Mouse (Mus musculus) hindbrain, embryonic 12.5 days (tissue): ENCODE measurements around the gene Prrg3. TPM values are rescaled to one million over a fixed set of nuclear protein-coding genes. Genes with fewer than 3 reads are reported as not detected.
A peak's percentile ranks its signal among the peaks of the same experiment; 100 is the strongest.
"Not testable (repeated sequence)": the region's sequence is repeated elsewhere in the genome, so short reads cannot be mapped to it uniquely, and the experiment has no call there.

Experiments used
- ATAC-seq: fragments of 200-750 bp; cut with Nextera tagmentation; 2 replicates; pipeline ENCODE4 v1.8.0; 2017; ENCODE audit warnings: moderate TSS enrichment; ENCODE audit not compliant: low FRiP score
- H3K27ac ChIP-seq: fragments of 300-500 bp; sonication (generic); 2 replicates; pipeline ENCODE4 v1.5.1; 2016; ENCODE audit warnings: mild to moderate bottlenecking
- H3K27me3 ChIP-seq: fragments of 300-500 bp; sonication (generic); 2 replicates; pipeline ENCODE4 v1.6.1; 2016; ENCODE audit warnings: mild to moderate bottlenecking
- H3K36me3 ChIP-seq: fragments of 300-500 bp; sonication (generic); 2 replicates; pipeline ENCODE4 v1.6.1; 2016; ENCODE audit warnings: mild to moderate bottlenecking
- H3K4me1 ChIP-seq: fragments of 300-500 bp; sonication (generic); 2 replicates; pipeline ENCODE4 v1.6.1; 2016
- H3K4me2 ChIP-seq: fragments of 300-500 bp; sonication (generic); replicated peaks from 2 replicates; pipeline ENCODE4 v1.6.1; 2016; ENCODE audit warnings: mild to moderate bottlenecking
- H3K4me3 ChIP-seq: fragments of 300-500 bp; sonication (generic); 2 replicates; pipeline ENCODE4 v1.5.1; 2016; ENCODE audit warnings: mild to moderate bottlenecking
- H3K9ac ChIP-seq: fragments of 300-500 bp; sonication (generic); 2 replicates; pipeline ENCODE4 v1.6.1; 2016; ENCODE audit warnings: mild to moderate bottlenecking, moderate library complexity
- H3K9me3 ChIP-seq: fragments of 300-500 bp; sonication (generic); replicated peaks from 2 replicates; pipeline ENCODE4 v1.6.1; 2016; ENCODE audit warnings: mild to moderate bottlenecking
- WGBS: fragments of 180-500 bp; shearing (Covaris S2); methylation state at CpG from one replicate; pipeline ENCODE4 v1.1.7; 2016; 5-methylcytosine and 5-hydroxymethylcytosine counted together
- polyA plus RNA-seq: library from polyadenylated mRNA; unstranded; fragments of >200 nt; fragmentation: Nextera tagmentation; extraction: Ambion mirVana; gene quantifications from 2 replicates; pipeline ENCODE4 v1.2.1, GENCODE M21; 2016

The Prrg3 gene
- 11.4 and 15.0 TPM in 2 replicates for polyA plus RNA-seq

DNA sequence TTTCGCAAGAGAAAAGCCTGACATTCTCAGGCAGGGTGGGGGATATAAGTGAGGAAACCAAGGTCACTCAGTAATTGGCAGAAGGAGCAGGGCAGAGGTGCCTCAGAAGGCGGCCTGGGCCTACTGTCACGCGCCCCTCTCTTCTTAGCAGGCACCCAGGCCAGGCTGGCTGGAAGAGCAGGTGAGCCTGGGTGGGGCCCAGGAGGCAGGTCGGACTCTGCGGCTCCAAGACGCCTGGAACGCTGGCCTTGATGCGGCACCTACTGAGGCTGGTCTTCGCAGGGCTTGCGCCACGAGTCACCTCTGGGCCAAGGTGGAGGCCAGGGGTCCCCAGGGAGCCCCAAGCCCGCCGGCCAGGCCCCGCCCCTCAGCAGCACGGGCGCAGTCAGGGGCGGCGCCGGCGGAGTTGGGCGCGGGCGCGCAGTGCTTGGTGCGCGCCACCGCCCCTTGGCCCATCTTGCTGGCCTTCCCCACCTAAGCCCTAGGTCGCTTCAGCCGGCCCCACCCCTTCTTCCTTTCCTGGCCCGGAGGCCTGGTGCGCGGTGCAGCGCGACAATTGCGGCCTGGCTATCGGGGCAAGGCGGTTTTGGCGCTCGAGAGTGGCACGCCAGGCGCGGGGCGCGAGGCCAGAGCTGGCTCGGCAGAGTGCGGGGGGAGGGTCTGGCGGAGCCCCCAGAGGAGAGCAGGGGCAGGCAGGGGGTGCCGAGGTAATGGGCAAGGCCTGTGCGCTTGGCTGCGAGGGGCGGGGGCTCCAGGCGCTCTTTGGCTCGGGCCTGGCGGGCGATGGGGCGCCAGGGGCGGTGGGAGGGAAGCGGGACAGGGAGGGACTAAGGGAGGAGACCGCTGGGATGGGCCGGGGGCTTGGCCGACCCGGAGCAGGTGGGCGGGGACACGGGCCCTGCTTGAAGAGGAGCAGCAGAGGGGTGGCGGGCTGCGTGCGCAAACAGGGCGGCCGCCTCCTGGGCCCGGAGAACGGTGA, at the start of gene Prrg3:
Prrg3 (plus strand) TSS at position 552 of the 979 bp plus-strand sequence.
- peaks cover 6% of the 10 kb centered on the region; the same call in 1 of the 2 replicates for H3K4me1 ChIP-seq
- no peaks in the 10 kb centered on the region for H3K9me3 ChIP-seq
- peak within 1 kb of the TSS; percentile 48; the same call in 1 of the 2 replicates for H3K27ac ChIP-seq
- no peaks in the 10 kb centered on the region for H3K27me3 ChIP-seq
- peak within 1 kb of the TSS; percentile 68 for H3K9ac ChIP-seq
- peak; percentile 87 for ATAC-seq
- H3K36me3 ChIP-seq: no peaks in the 10 kb centered on the region
- peak within 1 kb of the TSS; percentile 51 for H3K4me3 ChIP-seq
- WGBS: 21% methylated on average over 69 of the region's 72 CpGs
- peak within 1 kb of the TSS; percentile 75 for H3K4me2 ChIP-seq

GRCm38 (mm10) chrX:71946631-71947030, 15.8 kb upstream of the Prrg3 start:
- Histone ChIP-seq H3K4me3 (no peak overlapping the region), H3K9ac (no peak overlapping the region), H3K9me3 (no peaks in the 10 kb centered on the region), H3K27ac (no peak overlapping the region), H3K4me1 (no peaks in the 10 kb centered on the region), H3K4me2 (no peak overlapping the region), H3K27me3 (no peaks in the 10 kb centered on the region), H3K36me3 (no peaks in the 10 kb centered on the region)
- no peak for ATAC-seq
- 20% methylated on average over 3 of the region's 3 CpGs for WGBS

DNA sequence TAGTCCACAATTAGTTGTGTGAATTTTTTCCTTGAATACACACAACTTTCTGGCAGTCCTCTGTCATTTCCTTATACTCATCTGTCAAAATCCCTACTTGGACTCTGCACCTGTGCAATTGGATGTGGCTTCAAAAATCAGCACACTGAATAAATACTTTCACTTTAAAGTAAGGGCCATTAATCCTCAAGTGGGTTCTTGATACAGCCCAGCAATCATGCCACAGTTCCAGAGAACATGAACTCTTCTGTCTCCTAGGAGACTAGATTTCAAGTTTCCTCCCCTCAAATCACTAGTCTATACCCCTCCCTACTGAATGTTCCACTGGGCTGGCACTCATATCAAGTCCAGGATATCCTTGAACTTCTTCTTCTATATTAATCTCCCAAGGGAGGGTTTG, 4.1 kb upstream of the Prrg3 start:
- H3K9ac ChIP-seq: no peak overlapping the region

DNA sequence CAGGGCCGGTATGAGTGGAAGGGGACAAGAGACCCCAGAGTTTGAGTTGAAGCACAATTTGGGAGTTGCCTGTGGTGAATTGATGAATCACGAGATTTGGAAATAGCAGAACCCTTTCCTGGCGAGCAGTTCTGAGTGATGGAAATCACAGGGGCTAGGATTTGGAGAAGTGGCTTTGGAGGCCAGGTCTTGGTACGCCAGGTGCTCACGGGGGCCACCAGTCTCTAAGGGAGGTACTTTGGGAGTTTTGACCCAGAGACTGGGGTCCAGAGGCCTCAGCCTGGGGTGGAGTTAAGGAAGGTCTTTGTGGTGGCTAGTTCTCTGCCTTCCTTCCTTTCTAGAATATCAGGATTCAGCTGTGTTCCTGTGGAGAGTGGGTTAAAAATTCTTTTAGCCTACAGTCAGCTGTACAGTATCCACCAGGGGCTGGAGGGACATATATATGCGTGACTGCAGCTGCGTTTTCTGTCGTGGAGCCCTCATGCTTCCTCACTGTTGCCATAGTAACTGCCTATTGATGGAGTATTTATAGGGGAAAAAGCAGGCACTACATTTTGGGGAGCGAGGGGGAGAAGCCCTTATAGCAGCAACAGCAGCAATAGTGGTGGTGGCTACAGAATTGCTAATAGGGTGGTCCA, 970 bp downstream of the Prrg3 start:
- Histone ChIP-seq H3K27me3 (no peaks in the 10 kb centered on the region), H3K9me3 (no peaks in the 10 kb centered on the region), H3K27ac (peak overlapping the region; percentile 48; the same call in 1 of the 2 replicates), H3K4me1 (peaks cover 6% of the 10 kb centered on the region; the same call in 1 of the 2 replicates), H3K4me2 (peak overlapping the region; percentile 75), H3K36me3 (no peaks in the 10 kb centered on the region), H3K9ac (peak overlapping the region; percentile 68), H3K4me3 (peak overlapping the region; percentile 51)
- peak; percentile 27; the same call in 1 of the 2 replicates for ATAC-seq
- WGBS: 35% methylated on average over 9 of the region's 9 CpGs

More for the DNA sequence above, 4.1 kb upstream of the Prrg3 start:
- no peak for ATAC-seq
- H3K36me3 ChIP-seq: no peaks in the 10 kb centered on the region
- no peak overlapping the region for H3K4me2 ChIP-seq
- no peak overlapping the region for H3K27ac ChIP-seq
- no peaks in the 10 kb centered on the region for H3K27me3 ChIP-seq
- no peak overlapping the region for H3K4me3 ChIP-seq
- no peaks in the 10 kb centered on the region for H3K9me3 ChIP-seq
- 0 out of 2 replicates have a peak, but pooled peaks cover 2% of the 10 kb centered on the region for H3K4me1 ChIP-seq

GRCm38 (mm10) chrX:71968216-71968615, 5.8 kb downstream of the Prrg3 start:
- H3K9me3 ChIP-seq: no peaks in the 10 kb centered on the region
- 71% methylated on average over 1 of the region's 1 CpGs for WGBS
- H3K4me2 ChIP-seq: no peak overlapping the region
- H3K4me1 ChIP-seq: peaks cover 6% of the 10 kb centered on the region; the same call in 1 of the 2 replicates
- no peaks in the 10 kb centered on the region for H3K27me3 ChIP-seq
- ATAC-seq: no peak
- no peak overlapping the region for H3K9ac ChIP-seq
- no peak overlapping the region for H3K4me3 ChIP-seq
- no peak overlapping the region for H3K27ac ChIP-seq
- no peaks in the 10 kb centered on the region for H3K36me3 ChIP-seq

GRCm38 (mm10) chrX:71968816-71969215, 6.4 kb downstream of the Prrg3 start:
- no peak overlapping the region for H3K4me3 ChIP-seq
- H3K27me3 ChIP-seq: no peaks in the 10 kb centered on the region
- no peaks in the 10 kb centered on the region for H3K4me1 ChIP-seq
- no peaks in the 10 kb centered on the region for H3K9me3 ChIP-seq
- no peak overlapping the region for H3K9ac ChIP-seq
- H3K4me2 ChIP-seq: no peak overlapping the region
- H3K36me3 ChIP-seq: no peaks in the 10 kb centered on the region
- ATAC-seq: no peak
- 78% methylated on average over 6 of the region's 6 CpGs for whole genome bisulfite sequencing
- H3K27ac ChIP-seq: no peak overlapping the region

GRCm38 (mm10) chrX:71971325-71971724, 8.9 kb downstream of the Prrg3 start:
- Histone ChIP-seq H3K9ac (no peak overlapping the region), H3K4me2 (no peak overlapping the region), H3K4me1 (no peaks in the 10 kb centered on the region), H3K9me3 (no peaks in the 10 kb centered on the region), H3K36me3 (no peaks in the 10 kb centered on the region), H3K27ac (no peak overlapping the region), H3K27me3 (no peaks in the 10 kb centered on the region), H3K4me3 (no peak overlapping the region)
- no peak for ATAC-seq
- WGBS: 62% methylated on average over 5 of the region's 5 CpGs

DNA sequence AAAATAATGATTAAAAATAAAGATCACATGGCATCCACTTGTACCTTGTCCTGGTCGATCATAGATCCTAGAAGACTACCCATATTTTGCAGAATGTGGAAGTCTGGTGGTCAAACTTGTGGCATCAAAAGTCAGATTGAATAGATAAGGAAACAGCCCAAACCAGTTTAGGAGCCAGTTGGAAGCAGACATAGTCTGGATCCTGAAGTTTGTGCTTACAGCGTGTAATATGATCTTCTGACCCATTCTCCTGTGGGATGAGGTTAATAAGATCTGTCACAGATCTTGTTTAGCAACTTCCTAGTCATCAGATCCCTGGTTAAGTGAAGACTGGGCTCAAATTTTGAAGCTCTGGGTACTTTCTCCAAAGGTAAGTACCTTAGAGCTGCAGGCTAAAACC, 10.3 kb downstream of the Prrg3 start, which contains the start of gene Fate1:
Fate1 (plus strand) TSS at position 301 of the 400 bp plus-strand sequence.
- 75% methylated on average over 2 of the region's 2 CpGs for WGBS
- Histone ChIP-seq H3K36me3 (no peaks in the 10 kb centered on the region), H3K4me2 (no peak within 1 kb of the TSS), H3K27ac (no peak within 1 kb of the TSS), H3K4me1 (no peaks in the 10 kb centered on the region), H3K9ac (no peak within 1 kb of the TSS), H3K4me3 (no peak within 1 kb of the TSS), H3K9me3 (no peaks in the 10 kb centered on the region), H3K27me3 (no peaks in the 10 kb centered on the region)
- no peak for ATAC-seq

GRCm38 (mm10) chrX:71977681-71978080, 15.3 kb downstream of the Prrg3 start:
- H3K36me3 ChIP-seq, H3K27ac ChIP-seq, H3K4me1 ChIP-seq, H3K27me3 ChIP-seq, ATAC-seq, H3K4me2 ChIP-seq, H3K9ac ChIP-seq, H3K4me3 ChIP-seq, H3K9me3 ChIP-seq: not testable (repeated sequence)

DNA sequence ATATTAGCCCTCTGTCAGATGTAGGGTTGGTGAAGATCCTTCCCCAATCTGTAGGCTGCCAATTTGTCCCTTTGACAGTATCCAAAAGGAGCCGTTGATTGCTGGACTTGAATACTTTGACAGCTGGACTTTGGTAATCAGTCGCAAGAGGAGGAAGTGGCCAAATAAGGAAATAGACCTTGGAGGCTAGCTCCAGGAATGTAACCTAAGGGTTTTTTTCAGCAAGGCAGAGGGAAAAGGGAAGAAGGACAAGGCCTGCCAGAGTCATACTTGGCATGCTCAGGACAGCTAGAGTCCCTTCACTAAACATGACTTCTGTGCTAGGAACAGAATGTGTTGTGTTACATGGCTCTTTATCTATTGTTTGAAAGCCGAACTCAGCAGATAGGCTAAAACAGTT, 18.0 kb downstream of the Prrg3 start:
- no peak for ATAC-seq
- WGBS: 73% methylated on average over 3 of the region's 3 CpGs
- H3K4me1 ChIP-seq: no peaks in the 10 kb centered on the region

DNA sequence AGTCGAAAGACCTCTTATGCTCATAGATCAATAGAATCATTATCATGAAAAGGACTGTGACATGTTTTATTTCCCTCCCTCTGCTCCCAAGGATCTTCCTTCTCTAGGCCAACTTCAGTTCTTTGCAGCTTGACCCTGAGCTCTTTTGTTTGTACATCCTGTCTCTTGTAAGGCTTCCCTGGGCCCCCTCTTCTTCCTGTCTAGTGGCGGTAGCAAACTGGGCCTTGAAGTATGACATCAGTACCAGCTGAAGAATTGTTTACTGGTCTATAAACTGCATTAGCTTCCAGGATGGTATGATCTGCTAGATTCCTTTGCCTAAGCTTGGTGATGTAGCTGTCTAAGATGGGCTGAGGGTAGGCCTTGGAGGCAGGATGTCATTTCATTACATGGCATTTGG, 18.9 kb downstream of the Prrg3 start:
- Histone ChIP-seq H3K4me2 (no peak overlapping the region), H3K9ac (no peak overlapping the region), H3K36me3 (no peaks in the 10 kb centered on the region), H3K27ac (no peak overlapping the region), H3K4me1 (no peaks in the 10 kb centered on the region), H3K4me3 (no peak overlapping the region), H3K27me3 (no peaks in the 10 kb centered on the region), H3K9me3 (no peaks in the 10 kb centered on the region)
- WGBS: 69% methylated on average over 2 of the region's 2 CpGs
- no peak for ATAC-seq

More for the DNA sequence above, 18.0 kb downstream of the Prrg3 start:
- Histone ChIP-seq H3K9ac (no peak overlapping the region), H3K4me2 (no peak overlapping the region), H3K27ac (no peak overlapping the region), H3K27me3 (no peaks in the 10 kb centered on the region), H3K36me3 (no peaks in the 10 kb centered on the region), H3K9me3 (no peaks in the 10 kb centered on the region), H3K4me3 (no peak overlapping the region)

- ATAC-seq: no peak
- Histone ChIP-seq H3K4me3 (no peak overlapping the region), H3K4me2 (no peak overlapping the region), H3K27me3 (no peaks in the 10 kb centered on the region), H3K9me3 (no peaks in the 10 kb centered on the region), H3K27ac (no peak overlapping the region), H3K9ac (no peak overlapping the region), H3K36me3 (no peaks in the 10 kb centered on the region), H3K4me1 (no peaks in the 10 kb centered on the region)
- WGBS: 67% methylated on average over 2 of the region's 2 CpGs
Observed at GRCm38 (mm10) chrX:71983205-71983604, 20.8 kb downstream of the Prrg3 start.
